Mouse (Mus musculus) midbrain, postnatal 0 days (tissue): ENCODE results near the gene Lmtk2. TPM values are rescaled to one million over a fixed set of nuclear protein-coding genes. Genes with fewer than 3 reads are reported as not detected.

Source experiments
- ATAC-seq: fragments of 200-750 bp; cut with Nextera tagmentation; 2 replicates; pipeline ENCODE4 v1.8.0; 2017; ENCODE audit warnings: moderate number of reproducible peaks, mild to moderate bottlenecking, moderate TSS enrichment, moderate library complexity; ENCODE audit not compliant: low FRiP score
- DNase-seq: peaks from one replicate; pipeline ENCODE4 v3.0.0-alpha.2; 2015; ENCODE audit warnings: low spot score
- H3K27ac ChIP-seq: fragments of 300-500 bp; sonication (generic); 2 replicates; pipeline ENCODE4 v1.5.1; 2014; ENCODE audit warnings: low read depth, mild to moderate bottlenecking, low read length, mixed read lengths
- H3K27me3 ChIP-seq: fragments of 300-500 bp; sonication (generic); 2 replicates; pipeline ENCODE4 v1.6.1; 2014; ENCODE audit warnings: low read length, control low read depth, mixed read lengths; ENCODE audit not compliant: insufficient read depth
- H3K36me3 ChIP-seq: fragments of 300-500 bp; sonication (generic); 2 replicates; pipeline ENCODE4 v1.6.1; 2014; ENCODE audit warnings: low read length, control low read depth, mixed read lengths; ENCODE audit not compliant: insufficient read depth
- H3K4me1 ChIP-seq: fragments of 300-500 bp; sonication (generic); 2 replicates; pipeline ENCODE4 v1.6.1; 2014; ENCODE audit warnings: mild to moderate bottlenecking, control low read depth, antibody characterized with exemption, low read length, mixed read lengths; ENCODE audit not compliant: insufficient read depth
- H3K4me2 ChIP-seq: fragments of 300-500 bp; sonication (generic); 2 replicates; pipeline ENCODE4 v1.6.1; 2014; ENCODE audit warnings: low read depth, mild to moderate bottlenecking, low read length, mixed read lengths; ENCODE audit not compliant: poor library complexity, severe bottlenecking
- H3K4me3 ChIP-seq: fragments of 300-500 bp; sonication (generic); 2 replicates; pipeline ENCODE4 v1.5.1; 2014; ENCODE audit warnings: low read depth, mild to moderate bottlenecking, low read length, moderate library complexity
- H3K9ac ChIP-seq: fragments of 300-500 bp; sonication (generic); replicated peaks from 2 replicates; pipeline ENCODE4 v1.6.1; 2014; ENCODE audit warnings: mild to moderate bottlenecking, low read length, moderate library complexity, mixed read lengths; ENCODE audit not compliant: poor library complexity, severe bottlenecking
- H3K9me3 ChIP-seq: fragments of 300-500 bp; sonication (generic); 2 replicates; pipeline ENCODE4 v1.6.1; 2016; ENCODE audit warnings: low read length, control low read depth
- CTCF ChIP-seq: IDR thresholded peaks from 2 replicates; pipeline ENCODE4 v1.5.1; 2016; ENCODE audit warnings: antibody characterized with exemption, mild to moderate bottlenecking
- WGBS: fragments of 180-500 bp; shearing (Covaris S2); extraction: QIAGEN DNeasy Blood & Tissue Kit; methylation state at CpG from one replicate; pipeline ENCODE4 v1.1.7; 2014; 5-methylcytosine and 5-hydroxymethylcytosine counted together
- polyA plus RNA-seq: library from polyadenylated mRNA; unstranded; fragments of >200 nt; fragmentation: Nextera tagmentation; extraction: Ambion mirVana; gene quantifications from 2 replicates; pipeline ENCODE4 v1.2.1, GENCODE M21; 2015
- total RNA-seq: library from RNA; depleted of rRNA; stranded (reverse); fragments of >200 nt; gene quantifications from 2 replicates; pipeline ENCODE4 v1.2.3, GENCODE M21; 2014

The Lmtk2 gene
- total and polyA plus RNA-seq, 2 experiments from 2014 or later, result 7.3 to 69.9 TPM

DNA sequence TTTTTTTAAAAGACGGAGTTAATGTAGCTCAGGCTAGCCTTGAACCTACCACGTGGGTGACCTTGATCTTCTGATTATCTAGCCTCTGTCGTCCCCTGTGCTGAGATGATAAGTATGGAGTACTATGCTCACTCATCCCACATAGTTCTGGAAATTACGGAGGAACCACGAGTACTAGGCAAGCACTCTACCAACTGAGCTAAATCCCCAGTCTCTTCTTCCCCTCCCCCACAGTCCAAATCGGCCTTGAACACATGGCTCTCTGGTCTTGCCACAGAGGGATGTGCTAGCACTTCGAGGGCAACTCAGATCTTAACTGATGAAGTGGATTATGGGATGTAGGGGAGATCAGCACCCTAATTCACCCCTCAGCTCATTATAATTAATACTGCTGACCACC lies 117.8 kb downstream of the Lmtk2 start:
- no peaks in the 10 kb centered on the region for H3K9me3 ChIP-seq
- no peaks in the 10 kb centered on the region for H3K27me3 ChIP-seq
- H3K36me3 ChIP-seq, result peaks cover 33% of the 10 kb centered on the region
- no peak for TF ChIP-seq CTCF
- H3K4me1 ChIP-seq, result peaks cover 6% of the 10 kb centered on the region; the same call in 1 of the 2 replicates
- ATAC-seq (no peak), DNase-seq (no peak)
- H3K4me3 ChIP-seq, result no peak overlapping the region
- WGBS, result 85% methylated on average over 7 of the region's 7 CpGs
- no peak overlapping the region for H3K4me2 ChIP-seq
- no peak overlapping the region for H3K27ac ChIP-seq
- H3K9ac ChIP-seq, result no peak overlapping the region

- Histone ChIP-seq H3K9me3 (no peaks in the 10 kb centered on the region), H3K27me3 (no peaks in the 10 kb centered on the region), H3K4me1 (peaks cover 9% of the 10 kb centered on the region; the same call in 1 of the 2 replicates), H3K4me2 (no peak overlapping the region), H3K27ac (no peak overlapping the region), H3K9ac (no peak overlapping the region), H3K4me3 (no peak overlapping the region), H3K36me3 (peaks cover 21% of the 10 kb centered on the region)
- no peak for TF ChIP-seq CTCF
- ATAC-seq, result no peak
- no peak for DNase-seq
- WGBS, result 71% methylated on average over 12 of the region's 12 CpGs
Measured at GRCm38 (mm10) chr5:144219306-144219705, 119.1 kb downstream of the Lmtk2 start.

- H3K4me1 ChIP-seq, result peaks cover 10% of the 10 kb centered on the region; the same call in 1 of the 2 replicates
- no peak for ATAC-seq
- no peak for TF ChIP-seq CTCF
- no peak for DNase-seq
- no peaks in the 10 kb centered on the region for H3K9me3 ChIP-seq
- no peaks in the 10 kb centered on the region for H3K27me3 ChIP-seq
- no peak overlapping the region for H3K9ac ChIP-seq
- H3K27ac ChIP-seq, result no peak overlapping the region
- peaks cover 17% of the 10 kb centered on the region for H3K36me3 ChIP-seq
- 91% methylated on average over 5 of the region's 5 CpGs for WGBS
- H3K4me2 ChIP-seq, result no peak overlapping the region
- no peak overlapping the region for H3K4me3 ChIP-seq
Measured at GRCm38 (mm10) chr5:144219936-144220335, 119.7 kb downstream of the Lmtk2 start.

DNA sequence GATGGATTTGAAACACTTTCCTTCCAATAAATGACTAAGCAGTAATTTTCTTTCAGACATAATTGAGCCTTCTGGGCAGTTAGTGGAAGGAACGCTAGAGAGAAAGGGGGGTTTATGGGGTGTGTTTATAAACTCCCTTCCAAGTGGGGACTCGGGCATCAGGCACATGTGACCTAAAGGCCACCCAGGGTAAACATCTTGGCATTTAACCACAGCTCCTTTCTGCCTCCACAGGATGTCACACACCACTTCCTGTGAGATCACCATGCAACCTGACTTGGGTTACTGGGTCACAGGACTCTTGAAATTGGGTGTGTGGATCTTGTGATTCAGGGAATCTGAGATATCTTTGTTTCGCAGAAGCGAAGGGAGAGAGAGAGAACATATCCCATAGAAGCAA lies 121.1 kb downstream of the Lmtk2 start:
- Histone ChIP-seq H3K4me2 (no peak overlapping the region), H3K36me3 (peaks cover 10% of the 10 kb centered on the region), H3K4me1 (peaks cover 10% of the 10 kb centered on the region; the same call in 1 of the 2 replicates), H3K9me3 (no peaks in the 10 kb centered on the region), H3K4me3 (no peak overlapping the region), H3K9ac (no peak overlapping the region), H3K27ac (no peak overlapping the region), H3K27me3 (no peaks in the 10 kb centered on the region)
- WGBS, result 75% methylated on average over 4 of the region's 4 CpGs
- TF ChIP-seq CTCF, result no peak
- DNase-seq (no peak), ATAC-seq (no peak)

DNA sequence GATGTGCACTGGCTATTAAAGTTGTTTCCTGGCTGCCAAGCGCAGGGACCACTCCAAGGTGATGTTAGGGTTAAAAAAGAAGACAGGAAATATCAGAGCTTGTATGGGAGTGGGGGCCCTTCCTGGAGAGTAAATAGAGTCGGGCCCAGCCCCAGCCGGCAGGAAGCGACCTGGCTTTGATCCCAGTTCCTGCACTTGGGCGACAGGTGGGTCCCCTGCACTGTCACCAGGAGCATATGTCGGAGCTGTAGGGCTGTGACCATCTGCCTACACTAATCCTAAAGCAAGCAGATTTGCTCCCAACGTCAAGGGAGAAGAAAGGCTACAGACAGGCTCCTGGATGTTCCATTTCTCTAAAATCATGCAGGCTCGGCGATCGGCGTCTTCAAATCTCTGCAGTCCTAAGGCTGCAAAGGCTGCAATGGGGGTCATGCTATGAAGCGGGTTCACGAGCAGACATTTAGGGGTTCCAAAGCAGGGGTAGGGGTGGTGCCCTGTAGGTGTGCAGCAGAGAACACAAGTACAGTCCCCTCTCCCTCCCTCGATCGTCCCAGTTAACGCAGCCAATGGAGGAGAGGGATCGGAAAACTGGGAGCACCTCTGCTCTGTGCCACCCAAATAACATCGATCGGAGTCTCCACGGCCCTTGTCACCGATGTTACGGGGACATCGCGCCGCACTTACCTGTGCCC lies 122.7 kb downstream of the Lmtk2 start:
- H3K27me3 ChIP-seq, result no peaks in the 10 kb centered on the region
- no peak for TF ChIP-seq CTCF
- H3K36me3 ChIP-seq, result no peaks in the 10 kb centered on the region
- no peaks in the 10 kb centered on the region for H3K9me3 ChIP-seq
- DNase-seq, result peak; percentile 49
- H3K4me3 ChIP-seq, result peak overlapping the region; percentile 76
- WGBS, result 3% methylated on average over 25 of the region's 25 CpGs
- H3K4me2 ChIP-seq, result peak overlapping the region; percentile 93
- ATAC-seq, result peak; percentile 74
- H3K27ac ChIP-seq, result peak overlapping the region; percentile 67
- H3K9ac ChIP-seq, result peak overlapping the region; percentile 81
- peaks cover 10% of the 10 kb centered on the region; the same call in 1 of the 2 replicates for H3K4me1 ChIP-seq

DNA sequence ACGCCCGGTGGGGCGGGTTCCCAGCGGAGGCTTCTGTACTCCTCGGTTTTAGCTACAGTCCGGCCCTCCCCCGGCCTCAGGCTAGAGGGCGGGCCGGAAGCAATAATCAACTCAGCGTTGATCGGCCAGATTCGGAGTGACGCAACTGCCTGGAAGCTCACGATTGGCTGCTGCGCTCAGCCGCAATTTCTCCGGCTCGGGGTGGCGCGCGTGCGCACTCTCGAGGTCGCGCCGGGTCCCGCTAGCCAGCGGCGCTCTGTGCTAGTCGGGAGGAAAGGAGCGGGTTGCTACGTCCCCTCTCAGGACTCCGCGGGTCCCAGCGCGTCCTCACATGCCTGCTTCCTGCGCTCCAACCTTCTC lies 123.2 kb downstream of the Lmtk2 start, which contains the start of gene Tecpr1:
Gene Tecpr1 (minus strand): TSS at position 113 of the 360 bp plus-strand sequence.
- peak within 1 kb of the TSS; percentile 76 for H3K4me3 ChIP-seq
- peak within 1 kb of the TSS; percentile 93 for H3K4me2 ChIP-seq
- no peaks in the 10 kb centered on the region for H3K36me3 ChIP-seq
- peak; percentile 32 for TF ChIP-seq CTCF
- under 1% methylated on average over 37 of the region's 37 CpGs for WGBS
- peaks cover 10% of the 10 kb centered on the region; the same call in 1 of the 2 replicates for H3K4me1 ChIP-seq
- peak within 1 kb of the TSS; percentile 76 for H3K27ac ChIP-seq
- H3K9me3 ChIP-seq, result no peaks in the 10 kb centered on the region
- ATAC-seq, result peak; percentile 94
- peak within 1 kb of the TSS; percentile 81 for H3K9ac ChIP-seq
- no peaks in the 10 kb centered on the region for H3K27me3 ChIP-seq
- peak; percentile 96 for DNase-seq
